Mouse (Mus musculus) kidney, embryonic 14.5 days (tissue): ENCODE measurements around the gene Tas1r2. TPM values are rescaled to one million over a fixed set of nuclear protein-coding genes. Genes with fewer than 3 reads are reported as not detected.

Experiments
- ATAC-seq: fragments of 200-750 bp; cut with Nextera tagmentation; 2 replicates; pipeline ENCODE4 v1.8.0; 2017; ENCODE audit warnings: moderate number of reproducible peaks, mild to moderate bottlenecking, moderate TSS enrichment, moderate library complexity; ENCODE audit not compliant: low FRiP score, low TSS enrichment
- H3K27ac ChIP-seq: fragments of 300-500 bp; sonication (generic); 2 replicates; pipeline ENCODE4 v1.5.1; 2014; ENCODE audit warnings: low read depth, mild to moderate bottlenecking, low read length, moderate library complexity, mixed read lengths
- H3K27me3 ChIP-seq: fragments of 300-500 bp; sonication (generic); 2 replicates; pipeline ENCODE4 v1.6.1; 2014; ENCODE audit warnings: mild to moderate bottlenecking, low read length; ENCODE audit not compliant: control insufficient read depth, insufficient read depth
- H3K36me3 ChIP-seq: fragments of 300-500 bp; sonication (generic); 2 replicates; pipeline ENCODE4 v1.6.1; 2014; ENCODE audit warnings: low read length, mixed read lengths; ENCODE audit not compliant: control insufficient read depth, insufficient read depth
- H3K4me1 ChIP-seq: fragments of 300-500 bp; sonication (generic); 2 replicates; pipeline ENCODE4 v1.6.1; 2014; ENCODE audit warnings: low read length, mixed read lengths; ENCODE audit not compliant: control insufficient read depth, insufficient read depth
- H3K4me2 ChIP-seq: fragments of 300-500 bp; sonication (generic); replicated peaks from 2 replicates; pipeline ENCODE4 v1.6.1; 2014; ENCODE audit warnings: low read depth, mild to moderate bottlenecking, low read length
- H3K4me3 ChIP-seq: fragments of 300-500 bp; sonication (generic); 2 replicates; pipeline ENCODE4 v1.5.1; 2014; ENCODE audit warnings: mild to moderate bottlenecking, low read length
- H3K9ac ChIP-seq: fragments of 300-500 bp; sonication (generic); 2 replicates; pipeline ENCODE4 v1.6.1; 2014; ENCODE audit warnings: low read depth, mild to moderate bottlenecking, low read length, moderate library complexity
- H3K9me3 ChIP-seq: fragments of 300-500 bp; sonication (generic); 2 replicates; pipeline ENCODE4 v1.6.1; 2016; ENCODE audit warnings: low read length; ENCODE audit not compliant: control insufficient read depth
- WGBS: fragments of 180-500 bp; shearing (Covaris S2); extraction: QIAGEN DNeasy Blood & Tissue Kit; methylation state at CpG from one replicate; pipeline ENCODE4 v1.1.7; 2014; 5-methylcytosine and 5-hydroxymethylcytosine counted together
- polyA plus RNA-seq: library from polyadenylated mRNA; unstranded; fragments of >200 nt; fragmentation: Nextera tagmentation; extraction: Ambion mirVana; gene quantifications from 2 replicates; pipeline ENCODE4 v1.2.1, GENCODE M21; 2014

Gene Tas1r2
- polyA plus RNA-seq, 1 experiment from 2014 or later, result not detected

GRCm38 (mm10) chr4:139619765-139620164 lies 33.6 kb upstream of the Tas1r2 start:
- ATAC-seq, result no peak
- Histone ChIP-seq H3K36me3 (peaks cover 10% of the 10 kb centered on the region), H3K9me3 (no peaks in the 10 kb centered on the region), H3K4me2 (no peak overlapping the region), H3K9ac (no peak overlapping the region), H3K4me1 (peaks cover 23% of the 10 kb centered on the region), H3K27me3 (no peaks in the 10 kb centered on the region), H3K4me3 (no peak overlapping the region), H3K27ac (no peak overlapping the region)
- 68% methylated on average over 6 of the region's 6 CpGs for WGBS

GRCm38 (mm10) chr4:139622373-139623282 lies 30.7 kb upstream of the Tas1r2 start, which contains the start of gene Aldh4a1:
Gene Aldh4a1, plus strand, starts transcription at chr4:139622866.
- WGBS, result under 1% methylated on average over 33 of the region's 38 CpGs
- H3K4me1 ChIP-seq, result peaks cover 22% of the 10 kb centered on the region
- H3K36me3 ChIP-seq, result peaks cover 5% of the 10 kb centered on the region; the same call in 1 of the 2 replicates
- peak within 1 kb of the TSS; percentile 70 for H3K4me2 ChIP-seq
- peak within 1 kb of the TSS; percentile 65 for H3K4me3 ChIP-seq
- H3K27me3 ChIP-seq, result no peaks in the 10 kb centered on the region
- H3K27ac ChIP-seq, result peak within 1 kb of the TSS; percentile 76; the same call in 1 of the 2 replicates
- peak; percentile 98 for ATAC-seq
- no peaks in the 10 kb centered on the region for H3K9me3 ChIP-seq
- H3K9ac ChIP-seq, result peak within 1 kb of the TSS; percentile 67

GRCm38 (mm10) chr4:139623434-139624115 lies 29.8 kb upstream of the Tas1r2 start:
- no peak for ATAC-seq
- peak overlapping the region; percentile 65 for H3K4me3 ChIP-seq
- H3K9me3 ChIP-seq, result no peaks in the 10 kb centered on the region
- H3K4me2 ChIP-seq, result peak overlapping the region; percentile 70
- H3K27ac ChIP-seq, result no peak overlapping the region; the same call in 1 of the 2 replicates
- H3K27me3 ChIP-seq, result no peaks in the 10 kb centered on the region
- WGBS, result 11% methylated on average over 21 of the region's 21 CpGs
- H3K9ac ChIP-seq, result peak overlapping the region; percentile 67
- peaks cover 2% of the 10 kb centered on the region; the same call in 1 of the 2 replicates for H3K36me3 ChIP-seq
- H3K4me1 ChIP-seq, result peaks cover 22% of the 10 kb centered on the region

GRCm38 (mm10) chr4:139624116-139624489 lies 29.2 kb upstream of the Tas1r2 start:
- Histone ChIP-seq H3K4me2 (peak overlapping the region; percentile 70), H3K36me3 (no peaks in the 10 kb centered on the region; the same call in 1 of the 2 replicates), H3K4me3 (peak overlapping the region; percentile 65), H3K9me3 (no peaks in the 10 kb centered on the region), H3K4me1 (peaks cover 22% of the 10 kb centered on the region), H3K27ac (no peak overlapping the region), H3K9ac (peak overlapping the region; percentile 67; the same call in 1 of the 2 replicates), H3K27me3 (no peaks in the 10 kb centered on the region)
- ATAC-seq, result peak; percentile 4; the same call in 1 of the 2 replicates
- WGBS, result 29% methylated on average over 5 of the region's 5 CpGs

- no peak for ATAC-seq
- Histone ChIP-seq H3K9ac (no peak overlapping the region; the same call in 1 of the 2 replicates), H3K36me3 (no peaks in the 10 kb centered on the region; the same call in 1 of the 2 replicates), H3K4me3 (peak overlapping the region; percentile 65; the same call in 1 of the 2 replicates), H3K4me2 (peak overlapping the region; percentile 70), H3K27me3 (no peaks in the 10 kb centered on the region), H3K27ac (no peak overlapping the region), H3K4me1 (peaks cover 22% of the 10 kb centered on the region), H3K9me3 (no peaks in the 10 kb centered on the region)
- 59% methylated on average over 10 of the region's 10 CpGs for WGBS
Measured at GRCm38 (mm10) chr4:139624706-139625105, 28.6 kb upstream of the Tas1r2 start.

- 95% methylated on average over 11 of the region's 11 CpGs for WGBS
- H3K9ac ChIP-seq, result no peak overlapping the region
- no peak for ATAC-seq
Measured at GRCm38 (mm10) chr4:139627361-139627760, 26.0 kb upstream of the Tas1r2 start.

GRCm38 (mm10) chr4:139630171-139630570 lies 23.2 kb upstream of the Tas1r2 start:
- no peak overlapping the region for H3K9ac ChIP-seq
- no peaks in the 10 kb centered on the region for H3K27me3 ChIP-seq
- H3K4me3 ChIP-seq, result no peak overlapping the region
- H3K9me3 ChIP-seq, result no peaks in the 10 kb centered on the region
- no peak overlapping the region for H3K4me2 ChIP-seq
- WGBS, result 70% methylated on average over 10 of the region's 10 CpGs
- peaks cover 2% of the 10 kb centered on the region; the same call in 1 of the 2 replicates for H3K4me1 ChIP-seq
- no peak overlapping the region for H3K27ac ChIP-seq
- no peaks in the 10 kb centered on the region; the same call in 1 of the 2 replicates for H3K36me3 ChIP-seq
- ATAC-seq, result no peak

More at GRCm38 (mm10) chr4:139627361-139627760, 26.0 kb upstream of the Tas1r2 start:
- Histone ChIP-seq H3K4me3 (no peak overlapping the region), H3K36me3 (no peaks in the 10 kb centered on the region; the same call in 1 of the 2 replicates), H3K27ac (no peak overlapping the region), H3K4me1 (peaks cover 17% of the 10 kb centered on the region), H3K4me2 (no peak overlapping the region), H3K27me3 (no peaks in the 10 kb centered on the region), H3K9me3 (no peaks in the 10 kb centered on the region)

GRCm38 (mm10) chr4:139631141-139631540 lies 22.2 kb upstream of the Tas1r2 start:
- WGBS, result 62% methylated on average over 5 of the region's 5 CpGs
- no peak overlapping the region for H3K27ac ChIP-seq
- H3K4me3 ChIP-seq, result no peak overlapping the region
- ATAC-seq, result no peak
- no peak overlapping the region for H3K4me2 ChIP-seq
- H3K27me3 ChIP-seq, result no peaks in the 10 kb centered on the region
- peaks cover 2% of the 10 kb centered on the region; the same call in 1 of the 2 replicates for H3K4me1 ChIP-seq
- no peaks in the 10 kb centered on the region for H3K9me3 ChIP-seq
- peaks cover 4% of the 10 kb centered on the region; the same call in 1 of the 2 replicates for H3K36me3 ChIP-seq
- no peak overlapping the region for H3K9ac ChIP-seq
